Mouse (Mus musculus) thymus, adult 2 months (tissue): ENCODE results near the gene Padi1.
A peak's percentile ranks its signal among the peaks of the same experiment; 100 is the strongest.

Source experiments
- CTCF ChIP-seq: fragments of 200-500 bp; IDR thresholded peaks from 2 replicates; pipeline ENCODE4 v1.5.1; 2012; ENCODE audit warnings: mild to moderate bottlenecking, control low read depth, low read length, moderate library complexity, borderline replicate concordance; ENCODE audit not compliant: control insufficient read depth, poor library complexity, insufficient read depth; ENCODE audit errors: extremely low read depth
- POLR2A ChIP-seq: fragments of 200-500 bp; IDR thresholded peaks from 2 replicates; pipeline ENCODE4 v1.6.1; 2012; ENCODE audit warnings: mild to moderate bottlenecking, low read length, control low read depth, moderate library complexity; ENCODE audit not compliant: control insufficient read depth, poor library complexity, insufficient read depth; ENCODE audit errors: extremely low read depth

GRCm38 (mm10) chr4:140814241-140815225, 31.0 kb downstream of the Padi1 start:
- TF ChIP-seq CTCF, result peak; percentile 63; the same call in 1 of the 2 replicates
- TF ChIP-seq POLR2A, result no peak
